Comparison of ENCODE assay signal across 19 mouse cellular contexts in the genomic region with DNA sequence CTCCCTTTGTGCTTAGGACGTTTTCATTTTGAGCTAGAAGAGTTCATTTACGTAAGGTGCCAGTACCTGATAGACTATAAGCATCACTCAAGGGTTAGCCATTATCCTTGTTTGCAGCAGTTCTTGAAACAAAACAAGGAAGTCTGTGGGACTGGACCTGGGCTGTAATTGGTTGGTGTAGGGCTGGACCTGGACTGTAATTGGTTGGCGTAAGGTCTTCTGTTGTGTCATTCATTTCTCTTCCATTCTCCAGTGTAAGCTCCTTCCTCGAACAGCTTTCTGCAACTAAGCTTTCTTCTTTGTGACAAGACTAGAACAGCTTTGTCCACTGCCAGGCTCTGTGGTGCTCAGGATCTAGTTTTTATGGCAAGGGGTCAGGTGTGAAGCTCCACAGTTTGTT.
DNase-seq lines count a peak whose midpoint lies in the region; ATAC-seq and TF ChIP-seq lines count a peak whose summit lies in the region.
"Had no signal": no experiment of that assay in that cellular context is flagged by ENCODE, and none has a peak within 500 bp of the region (broad histone marks: within the 10 kb centered on the region; RNA-seq: fewer than 3 reads in every experiment).

No protein-coding gene starts in this region.

- DNase-seq in hindbrain, embryonic 11.5 days (ENCODE audit: low spot score) = no peak
- peak; percentile 27 for DNase-seq in forebrain, postnatal 0 days
- DNase-seq in limb, embryonic 10.5 days (ENCODE audit: low spot score) = no peak
- no peak for DNase-seq in B cell, adult 2 months
- no peak for DNase-seq in left cerebral cortex, adult 2 months (ENCODE audit: extremely low spot score in 1 of 2, low spot score in 2 of 2)
- DNase-seq: cerebellum, adult 2 months; gastrocnemius, postnatal 10 days; heart, adult 2 months; heart, postnatal 4 days; kidney, postnatal 4 days; layer of hippocampus, adult 9-11 months; lung, adult 2 months; thymus, adult 18-20 months; thymus, postnatal 4 days had no signal

- H3K4me1 ChIP-seq in hindbrain, embryonic 12.5 days = peaks cover 38% of the 10 kb centered on the region
- 0 out of 2 replicates have a peak, but pooled peaks cover 3% of the 10 kb centered on the region for H3K4me1 ChIP-seq in hindbrain, embryonic 11.5 days (replicated peaks; ENCODE audit: control insufficient read depth, insufficient read depth, low read length)
- peaks cover 17% of the 10 kb centered on the region; the same call in 1 of the 2 replicates for H3K4me1 ChIP-seq in forebrain, postnatal 0 days (ENCODE audit: insufficient read depth)
- peaks cover 84% of the 10 kb centered on the region for H3K4me1 ChIP-seq in limb, embryonic 10.5 days
- peaks cover 28% of the 10 kb centered on the region for H3K4me1 ChIP-seq in midbrain, embryonic 16.5 days (ENCODE audit: control insufficient read depth, insufficient read depth, low read length)
- H3K4me1 ChIP-seq: liver, embryonic 12.5 days had no signal

- 0 out of 2 replicates have a peak overlapping the region, but pooled peaks have one; percentile 4 for H3K4me2 ChIP-seq in hindbrain, embryonic 12.5 days (replicated peaks)
- no peak overlapping the region for H3K4me2 ChIP-seq in hindbrain, embryonic 11.5 days (replicated peaks; ENCODE audit: low read depth, low read length)
- no peak overlapping the region for H3K4me2 ChIP-seq in forebrain, postnatal 0 days (ENCODE audit: low read depth)
- H3K4me2 ChIP-seq in midbrain, embryonic 16.5 days (ENCODE audit: low read length) = no peak overlapping the region; the same call in 1 of the 2 replicates
- H3K4me2 ChIP-seq: heart, embryonic 15.5 days; liver, embryonic 12.5 days had no signal

- TF ChIP-seq CTCF in forebrain, postnatal 0 days (IDR thresholded peaks at IDR 0.05; ENCODE audit: low read depth) = no peak
- no peak for TF ChIP-seq CTCF in left cerebral cortex, adult 2 months (IDR thresholded peaks at IDR 0.05)

- no peaks in the 10 kb centered on the region for H3K9me3 ChIP-seq in hindbrain, embryonic 12.5 days (replicated peaks)
- H3K9me3 ChIP-seq in hindbrain, embryonic 11.5 days (ENCODE audit: control insufficient read depth, low read length) = no peaks in the 10 kb centered on the region
- H3K9me3 ChIP-seq in forebrain, postnatal 0 days (ENCODE audit: low read length) = no peaks in the 10 kb centered on the region
- H3K9me3 ChIP-seq in limb, embryonic 10.5 days (replicated peaks) = no peaks in the 10 kb centered on the region
- H3K9me3 ChIP-seq in midbrain, embryonic 16.5 days (replicated peaks; ENCODE audit: control insufficient read depth, low read length, poor library complexity, severe bottlenecking) = no peaks in the 10 kb centered on the region
- H3K9me3 ChIP-seq: heart, embryonic 15.5 days; liver, embryonic 12.5 days had no signal

- peak overlapping the region; percentile 40; the same call in 1 of the 2 replicates for H3K27ac ChIP-seq in hindbrain, embryonic 12.5 days
- no peak overlapping the region for H3K27ac ChIP-seq in hindbrain, embryonic 11.5 days (ENCODE audit: low read depth, low read length)
- no peak overlapping the region for H3K27ac ChIP-seq in forebrain, postnatal 0 days (ENCODE audit: low read depth, low read length)
- peak overlapping the region; percentile 36; the same call in 1 of the 2 replicates for H3K27ac ChIP-seq in limb, embryonic 10.5 days
- peak overlapping the region; percentile 14; the same call in 1 of the 2 replicates for H3K27ac ChIP-seq in midbrain, embryonic 16.5 days (ENCODE audit: low read length)
- no peak overlapping the region for H3K27ac ChIP-seq in left cerebral cortex, adult 2 months
- H3K27ac ChIP-seq: heart, adult 2 months; heart, embryonic 15.5 days; liver, embryonic 12.5 days had no signal

- no peaks in the 10 kb centered on the region for H3K36me3 ChIP-seq in hindbrain, embryonic 12.5 days
- H3K36me3 ChIP-seq in hindbrain, embryonic 11.5 days (ENCODE audit: control insufficient read depth, insufficient read depth, low read length) = no peaks in the 10 kb centered on the region
- H3K36me3 ChIP-seq in forebrain, postnatal 0 days (ENCODE audit: insufficient read depth) = no peaks in the 10 kb centered on the region
- H3K36me3 ChIP-seq in limb, embryonic 10.5 days = no peaks in the 10 kb centered on the region
- H3K36me3 ChIP-seq in midbrain, embryonic 16.5 days (ENCODE audit: control insufficient read depth, insufficient read depth, low read length) = no peaks in the 10 kb centered on the region
- H3K36me3 ChIP-seq: heart, embryonic 15.5 days; liver, embryonic 12.5 days had no signal

- peak overlapping the region; percentile 38; the same call in 1 of the 2 replicates for H3K9ac ChIP-seq in hindbrain, embryonic 12.5 days
- no peak overlapping the region for H3K9ac ChIP-seq in hindbrain, embryonic 11.5 days (ENCODE audit: low read depth, low read length)
- no peak overlapping the region for H3K9ac ChIP-seq in forebrain, postnatal 0 days
- H3K9ac ChIP-seq in midbrain, embryonic 16.5 days (ENCODE audit: low read depth, low read length) = no peak overlapping the region
- H3K9ac ChIP-seq: heart, embryonic 15.5 days; liver, embryonic 12.5 days had no signal

- peak; percentile 41 for ATAC-seq in hindbrain, embryonic 12.5 days (ENCODE audit: low FRiP score)
- ATAC-seq in hindbrain, embryonic 11.5 days (ENCODE audit: low FRiP score) = no peak
- ATAC-seq in forebrain, postnatal 0 days = no peak
- ATAC-seq in midbrain, embryonic 16.5 days = peak; percentile 59
- ATAC-seq: intestine, embryonic 16.5 days; liver, embryonic 12.5 days had no signal

- intact Hi-C loops in left cerebral cortex, adult 2 months (cut with DNase I) = no loop called here

- H3K4me3 ChIP-seq in hindbrain, embryonic 12.5 days = no peak overlapping the region
- H3K4me3 ChIP-seq in hindbrain, embryonic 11.5 days (ENCODE audit: low read depth, low read length) = no peak overlapping the region
- no peak overlapping the region for H3K4me3 ChIP-seq in forebrain, postnatal 0 days (ENCODE audit: low read depth, low read length)
- no peak overlapping the region for H3K4me3 ChIP-seq in limb, embryonic 10.5 days
- no peak overlapping the region for H3K4me3 ChIP-seq in midbrain, embryonic 16.5 days (ENCODE audit: low read depth, low read length)
- H3K4me3 ChIP-seq in left cerebral cortex, adult 2 months = no peak overlapping the region
- H3K4me3 ChIP-seq: heart, adult 2 months; heart, embryonic 15.5 days; liver, embryonic 12.5 days had no signal

- WGBS in hindbrain, embryonic 12.5 days = 83% methylated on average over 4 of the region's 4 CpGs
- WGBS in hindbrain, embryonic 11.5 days = 77% methylated on average over 4 of the region's 4 CpGs
- 61% methylated on average over 4 of the region's 4 CpGs for WGBS in forebrain, postnatal 0 days
- WGBS in limb, embryonic 10.5 days = 80% methylated on average over 4 of the region's 4 CpGs
- 60% methylated on average over 4 of the region's 4 CpGs for WGBS in midbrain, embryonic 16.5 days

- H3K27me3 ChIP-seq in hindbrain, embryonic 12.5 days = no peaks in the 10 kb centered on the region
- H3K27me3 ChIP-seq in hindbrain, embryonic 11.5 days (ENCODE audit: control insufficient read depth, insufficient read depth, low read length) = no peaks in the 10 kb centered on the region
- no peaks in the 10 kb centered on the region for H3K27me3 ChIP-seq in forebrain, postnatal 0 days (ENCODE audit: insufficient read depth, low read length)
- H3K27me3 ChIP-seq in limb, embryonic 10.5 days (ENCODE audit: low read depth, poor library complexity, severe bottlenecking) = no peaks in the 10 kb centered on the region
- H3K27me3 ChIP-seq in midbrain, embryonic 16.5 days (ENCODE audit: control insufficient read depth, insufficient read depth, low read depth, low read length) = no peaks in the 10 kb centered on the region
- H3K27me3 ChIP-seq: heart, embryonic 15.5 days; liver, embryonic 12.5 days had no signal

Comparison
In these comparisons a context has a peak if more than half of its experiments do, and no peak if none do; other contexts are left out.
1. ATAC-seq: peak in hindbrain, embryonic 12.5 days (single experiment) and midbrain, embryonic 16.5 days (single experiment); none in hindbrain, embryonic 11.5 days (single experiment) and forebrain, postnatal 0 days (single experiment).
2. H3K27ac ChIP-seq: peak in hindbrain, embryonic 12.5 days (single experiment), limb, embryonic 10.5 days (single experiment) and midbrain, embryonic 16.5 days (single experiment); none in hindbrain, embryonic 11.5 days (single experiment), forebrain, postnatal 0 days (single experiment) and left cerebral cortex, adult 2 months (single experiment).